Mouse (Mus musculus): Measurements from ENCODE around the gene Lyl1.

DNA sequence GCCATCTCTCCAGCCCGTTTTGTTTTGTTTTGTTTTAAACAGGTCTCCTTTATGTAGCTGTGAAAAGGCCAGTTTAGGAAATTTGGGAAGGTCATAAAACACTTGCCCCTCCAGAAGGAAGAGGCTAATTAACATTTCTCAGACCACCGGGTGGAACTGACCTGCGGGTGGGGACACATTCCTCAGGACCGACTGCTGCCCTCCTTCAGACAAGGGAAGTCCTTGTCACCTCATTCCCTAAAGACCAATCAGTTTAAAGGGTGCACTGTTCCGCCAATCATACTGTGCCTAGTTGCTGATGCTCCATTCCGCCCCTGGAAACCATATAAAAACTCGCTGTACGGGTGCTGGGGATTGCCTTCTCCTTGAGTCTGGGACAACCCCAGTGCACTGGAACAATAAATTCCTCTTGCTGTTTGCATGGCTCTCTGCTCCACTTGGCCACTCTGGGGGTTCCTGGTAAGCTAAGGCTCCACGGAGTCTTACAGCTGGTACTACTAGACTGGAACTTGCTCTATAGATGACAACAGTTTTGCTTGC lies 48.1 kb upstream of the Lyl1 start:
- TF ChIP-seq CTCF (IDR thresholded peaks at IDR 0.05; ENCODE audit: borderline replicate concordance, insufficient read depth, low read length), result no peak
- TF ChIP-seq POLR2A (IDR thresholded peaks at IDR 0.05; ENCODE audit: low read depth, low read length), result no peak

All from embryonic fibroblast, embryonic 13.5 days (primary cell).